Mouse (Mus musculus) lung, adult 18-20 months (tissue): ENCODE measurements around the gene Lenep.

Experiments used
- DNase-seq, 2 experiments: peaks; one replicate each; pipeline ENCODE4 v3.0.0; 2022; ENCODE audit warnings: mixed read lengths in 2 of 2

Gene Lenep

DNA sequence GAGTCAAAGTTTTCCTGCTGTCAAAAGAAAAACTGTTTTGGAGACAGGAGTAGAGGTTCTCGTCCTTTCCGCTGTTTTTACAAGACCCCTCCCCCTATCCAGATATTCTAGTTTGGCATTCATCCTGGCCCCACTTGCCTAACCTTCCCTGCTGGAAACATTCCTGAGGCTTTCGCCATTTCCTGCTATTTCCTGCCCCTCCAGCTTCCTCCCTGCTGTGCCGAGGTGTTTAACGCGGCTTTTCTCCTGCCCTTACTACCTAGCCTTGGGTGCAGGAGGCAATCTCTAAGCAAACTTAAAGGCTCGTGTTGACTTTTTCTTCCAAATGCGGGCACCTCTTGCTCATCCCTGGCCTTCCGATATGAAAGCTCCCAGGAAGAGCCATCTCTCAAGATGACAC, 17.0 kb upstream of the Lenep start:
- DNase-seq = peak; percentile 82 to 89

DNA sequence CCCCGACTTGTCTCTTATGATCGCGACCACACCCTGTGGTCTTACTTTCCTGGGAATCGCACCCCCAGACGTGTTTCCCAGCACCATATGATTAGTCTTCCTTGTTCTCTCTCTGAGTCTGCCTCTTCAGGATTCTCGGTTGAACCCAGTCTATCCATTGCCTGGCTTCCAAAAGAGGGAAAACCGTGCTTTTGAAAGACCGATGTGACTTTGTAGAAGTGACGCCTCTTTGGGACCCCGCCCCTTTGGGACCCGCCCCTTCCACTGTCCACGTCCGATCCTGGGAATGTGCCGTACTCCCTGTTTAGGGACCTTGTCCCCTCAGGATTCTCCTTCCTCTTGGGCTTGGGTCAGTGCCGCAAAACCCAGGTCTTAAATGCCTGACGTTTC, 16.3 kb upstream of the Lenep start:
- DNase-seq = peak; percentile 81 to 90

DNA sequence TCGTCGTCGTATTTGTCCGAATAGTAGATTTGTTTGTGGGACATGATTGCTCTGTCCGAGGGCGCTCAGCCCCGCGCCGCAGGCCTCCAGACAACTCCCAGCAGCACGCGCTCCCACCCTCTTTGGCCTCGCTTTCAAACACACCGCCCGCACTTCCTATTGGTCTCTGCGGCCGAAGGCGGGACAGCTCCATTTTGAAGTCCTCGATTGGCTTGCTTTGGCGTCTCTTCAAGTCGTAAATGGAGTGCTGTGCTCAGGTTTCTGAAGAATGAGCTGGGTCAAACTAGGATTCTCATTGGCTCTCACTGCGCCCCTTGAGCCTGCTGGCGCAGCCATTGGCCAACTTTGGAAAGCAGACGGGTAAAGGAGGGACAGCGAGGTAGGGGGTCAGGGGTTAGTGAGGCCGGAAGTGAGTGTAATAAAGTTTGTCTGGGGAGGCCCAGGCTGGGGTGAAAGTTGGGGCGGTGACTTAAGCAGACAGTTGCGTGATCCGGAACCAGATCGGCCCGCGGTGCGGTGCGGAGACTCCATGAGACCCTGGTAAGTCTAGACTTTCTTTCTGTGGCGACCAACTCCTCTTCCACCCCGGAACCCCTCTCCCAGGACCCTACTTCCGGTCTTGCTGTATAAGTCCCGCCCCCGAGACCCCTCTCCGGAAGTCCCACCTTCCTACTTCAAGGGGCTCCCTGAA, 15.7 kb upstream of the Lenep start, which contains the start of the genes Cks1b and Shc1:
Cks1b (minus strand) TSS at position 214 of the 691 bp plus-strand sequence.
Shc1 (plus strand) TSS at position 274 of the 691 bp plus-strand sequence.
- DNase-seq = peak; percentile 98

DNA sequence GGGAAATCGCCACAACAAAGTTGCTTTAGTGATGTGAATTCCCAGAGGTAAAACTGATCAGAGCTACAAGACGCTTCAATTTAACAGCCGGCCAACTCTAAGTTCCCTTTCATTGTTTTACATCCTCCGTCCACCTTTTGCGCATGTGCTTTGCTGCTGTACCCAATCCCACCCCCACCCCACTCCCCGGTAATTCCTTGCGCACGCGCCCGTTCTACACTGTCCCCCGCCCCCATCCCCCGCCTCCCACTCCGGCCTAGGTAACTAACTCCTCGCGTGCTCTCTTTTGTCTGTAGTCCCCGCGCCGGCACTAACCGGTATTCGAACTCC, 15.2 kb upstream of the Lenep start:
- DNase-seq = no peak

DNA sequence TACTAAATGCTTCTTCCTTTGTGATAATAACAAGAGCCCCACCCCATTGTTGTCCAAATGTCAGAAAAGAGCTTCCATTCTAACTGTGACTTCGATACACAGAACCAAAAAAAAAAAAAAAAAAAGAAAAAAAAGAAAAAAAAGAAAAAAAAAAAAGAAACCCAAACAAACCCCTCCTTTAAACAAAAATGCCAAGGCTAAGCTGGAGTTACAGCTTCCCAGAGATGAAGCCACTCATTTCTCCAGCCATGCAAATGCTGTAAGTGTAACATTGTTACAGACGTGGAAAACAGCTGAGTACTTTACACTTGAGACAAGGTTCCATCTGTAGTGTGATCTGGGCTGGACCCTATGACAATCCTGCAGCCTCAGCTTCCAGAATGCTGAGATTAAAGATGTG, 14.5 kb upstream of the Lenep start:
- no peak for DNase-seq

DNA sequence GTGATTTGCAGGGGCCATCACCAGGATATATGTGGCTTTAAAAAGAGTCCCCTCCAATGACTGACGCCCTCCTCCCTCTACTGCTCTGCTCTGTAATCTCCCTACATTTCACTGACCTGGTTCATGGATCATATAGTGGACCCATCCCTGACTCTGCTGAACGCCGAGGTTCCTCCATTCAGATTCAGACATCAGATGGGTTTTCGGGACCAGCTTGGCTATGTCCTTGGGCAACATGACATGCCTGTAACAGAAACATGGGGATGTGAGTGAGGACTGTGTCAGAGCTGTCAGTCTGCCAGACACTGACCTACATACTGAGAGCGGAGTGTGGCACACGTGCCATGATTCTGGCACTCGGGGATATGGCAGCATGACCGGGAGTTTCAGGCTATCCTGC, 13.6 kb upstream of the Lenep start:
- DNase-seq = no peak

DNA sequence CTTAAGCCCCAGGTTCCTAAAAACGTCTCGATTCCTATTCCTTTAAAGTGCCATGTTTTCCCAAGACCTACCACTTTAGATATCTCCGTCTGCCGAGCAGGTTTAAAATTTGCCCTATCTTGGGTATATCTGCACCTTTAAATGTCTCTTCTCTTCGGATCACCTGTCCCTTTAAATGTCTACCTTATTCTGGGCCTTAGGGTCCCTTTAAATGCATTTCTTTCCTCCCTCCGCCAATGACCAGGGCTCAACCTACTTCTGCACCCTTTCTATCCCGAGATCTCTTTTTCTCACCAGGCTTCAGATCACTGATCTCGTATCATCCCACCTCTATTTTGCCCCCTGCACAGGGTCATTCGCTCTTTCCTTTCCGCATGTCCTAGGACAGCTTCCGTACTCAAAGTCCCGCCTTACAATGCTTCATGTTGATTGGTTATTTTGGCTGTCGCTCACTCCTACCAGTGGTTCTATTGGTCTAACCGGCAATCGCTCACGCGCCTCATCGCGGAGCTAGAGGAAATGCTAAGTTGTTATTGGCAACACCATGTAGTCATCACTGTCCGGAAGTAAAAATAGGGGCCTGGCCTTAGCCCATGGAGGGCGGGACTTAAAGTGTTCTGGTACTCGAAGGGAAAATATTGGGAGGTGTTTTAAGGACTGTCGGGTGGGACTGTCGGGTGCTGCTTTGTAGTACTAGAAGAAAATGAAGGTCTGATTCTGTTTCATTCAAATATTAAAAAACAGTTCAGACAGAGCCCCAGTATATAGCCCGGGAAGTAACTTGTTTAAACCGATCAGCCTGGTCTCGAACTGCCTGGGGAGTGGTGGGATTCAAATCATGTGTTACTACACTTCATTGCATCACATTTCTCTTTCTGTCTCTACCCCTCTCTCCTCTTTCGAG, 9.1 kb upstream of the Lenep start, which contains the start of gene Flad1:
Flad1 (minus strand) TSS at position 381 of the 904 bp plus-strand sequence.
- peak; percentile 99 for DNase-seq

DNA sequence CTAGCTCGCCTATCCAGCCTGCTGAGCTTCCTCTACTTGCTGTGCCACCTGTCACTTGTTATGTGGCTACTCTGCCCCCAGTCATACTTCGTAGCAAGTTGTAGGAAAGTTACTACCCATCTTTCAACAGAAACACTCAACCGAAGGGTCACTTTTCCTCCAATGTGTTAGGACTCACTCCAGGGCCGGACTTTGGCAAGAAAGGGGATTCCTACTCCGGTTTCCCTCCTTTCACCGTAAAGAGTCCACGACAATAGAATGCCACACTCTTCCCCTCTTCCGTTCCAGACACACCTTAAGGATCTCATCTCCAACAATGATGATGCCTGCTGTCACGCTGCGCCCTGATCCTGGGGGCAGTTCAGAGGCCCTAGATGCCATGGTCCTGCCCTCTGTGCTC, 8.3 kb upstream of the Lenep start:
- no peak for DNase-seq

DNA sequence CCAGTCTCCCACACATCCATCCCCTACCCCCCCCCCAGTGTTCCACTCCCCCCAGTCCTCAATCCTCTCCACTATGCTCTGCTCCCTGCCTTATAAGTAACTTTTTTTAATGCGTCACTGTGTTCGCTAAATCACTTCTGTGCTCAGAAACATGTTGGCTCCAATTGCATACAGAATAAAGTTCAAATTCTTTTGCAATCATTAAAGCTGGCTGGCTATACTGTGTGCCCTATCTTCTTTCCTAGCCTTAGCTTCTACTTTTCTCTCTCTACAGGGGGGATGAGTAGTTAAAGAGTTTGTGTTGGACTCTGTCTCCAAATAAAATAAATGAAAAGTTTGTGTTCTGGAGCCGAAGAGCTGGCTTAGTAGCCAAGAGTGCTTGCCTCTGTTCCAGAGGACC, 7.1 kb upstream of the Lenep start:
- no peak for DNase-seq

DNA sequence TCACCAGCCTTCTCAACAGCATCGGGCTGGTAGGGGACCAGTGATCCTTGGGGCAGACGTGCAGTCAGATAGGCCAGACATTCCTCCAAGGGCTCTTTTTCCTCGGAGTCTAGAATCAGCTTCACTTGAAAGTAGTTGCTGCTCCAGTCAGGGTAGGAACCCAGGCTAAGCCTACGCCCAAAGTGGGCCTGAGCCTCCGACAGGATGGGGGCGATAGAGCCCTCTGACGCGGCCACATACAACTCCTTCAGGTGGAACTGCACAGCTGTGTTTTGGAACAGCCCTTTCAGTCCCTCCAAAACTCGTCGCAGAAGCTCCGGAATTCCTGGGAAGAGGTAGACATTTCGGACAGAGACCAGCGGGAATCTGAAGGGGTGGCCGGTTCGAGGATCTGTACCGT, 5.9 kb upstream of the Lenep start:
- DNase-seq = no peak

DNA sequence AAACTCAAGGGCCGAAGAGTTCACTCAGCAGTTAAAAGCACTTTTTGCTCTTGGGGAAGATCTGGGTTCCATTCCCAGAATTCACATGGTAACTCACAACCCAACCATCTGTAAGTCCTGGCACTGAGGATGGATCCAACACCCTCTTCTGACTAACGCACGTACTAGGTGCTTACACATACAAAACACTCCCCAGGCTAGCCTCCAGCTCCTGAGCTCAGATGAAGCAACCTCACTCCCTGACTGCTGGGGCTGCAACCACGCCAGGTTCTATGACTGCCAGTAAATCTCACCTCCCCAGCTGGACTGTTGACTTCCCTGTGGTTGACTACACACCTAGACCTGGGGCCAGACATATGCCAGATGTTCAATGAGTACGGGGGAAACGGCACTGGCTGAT, 4.3 kb upstream of the Lenep start:
- no peak for DNase-seq

DNA sequence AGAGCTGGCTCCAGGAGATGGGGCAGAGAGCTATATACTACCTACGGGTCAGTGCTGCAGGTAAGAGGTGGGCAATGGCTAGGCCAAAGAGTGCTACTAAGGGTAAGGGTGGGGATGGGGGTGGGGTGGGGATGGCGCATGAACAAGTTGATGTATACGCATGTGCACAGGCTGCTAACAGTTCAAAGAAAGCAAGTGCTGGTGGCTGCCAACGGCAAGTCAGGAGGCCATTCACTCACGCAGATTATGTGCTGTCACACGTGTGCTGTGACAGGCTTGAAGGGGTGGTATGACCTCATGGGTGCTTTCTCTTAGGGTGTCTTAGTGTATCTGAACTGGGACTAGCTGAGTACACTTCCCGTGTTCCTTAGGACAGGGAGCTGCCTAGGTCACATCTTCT, 1.3 kb downstream of the Lenep start:
- no peak for DNase-seq

DNA sequence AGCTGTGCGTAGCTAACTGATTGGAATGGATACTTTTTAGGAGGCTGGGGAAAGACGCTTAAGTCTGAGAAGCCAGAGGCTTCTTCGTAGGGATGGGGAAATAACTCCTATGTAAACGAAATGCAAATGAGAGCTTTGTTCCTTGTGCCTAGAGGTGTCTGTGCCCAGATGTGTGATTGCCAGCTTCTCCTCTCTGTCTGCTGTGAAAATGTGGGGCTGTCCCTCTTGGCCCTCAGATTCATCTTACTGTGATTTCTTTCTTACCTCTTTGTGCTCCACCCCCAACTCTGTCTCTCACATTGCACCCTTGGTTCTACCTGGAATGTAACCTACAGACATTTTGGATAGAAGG, 6.0 kb downstream of the Lenep start:
- no peak for DNase-seq

DNA sequence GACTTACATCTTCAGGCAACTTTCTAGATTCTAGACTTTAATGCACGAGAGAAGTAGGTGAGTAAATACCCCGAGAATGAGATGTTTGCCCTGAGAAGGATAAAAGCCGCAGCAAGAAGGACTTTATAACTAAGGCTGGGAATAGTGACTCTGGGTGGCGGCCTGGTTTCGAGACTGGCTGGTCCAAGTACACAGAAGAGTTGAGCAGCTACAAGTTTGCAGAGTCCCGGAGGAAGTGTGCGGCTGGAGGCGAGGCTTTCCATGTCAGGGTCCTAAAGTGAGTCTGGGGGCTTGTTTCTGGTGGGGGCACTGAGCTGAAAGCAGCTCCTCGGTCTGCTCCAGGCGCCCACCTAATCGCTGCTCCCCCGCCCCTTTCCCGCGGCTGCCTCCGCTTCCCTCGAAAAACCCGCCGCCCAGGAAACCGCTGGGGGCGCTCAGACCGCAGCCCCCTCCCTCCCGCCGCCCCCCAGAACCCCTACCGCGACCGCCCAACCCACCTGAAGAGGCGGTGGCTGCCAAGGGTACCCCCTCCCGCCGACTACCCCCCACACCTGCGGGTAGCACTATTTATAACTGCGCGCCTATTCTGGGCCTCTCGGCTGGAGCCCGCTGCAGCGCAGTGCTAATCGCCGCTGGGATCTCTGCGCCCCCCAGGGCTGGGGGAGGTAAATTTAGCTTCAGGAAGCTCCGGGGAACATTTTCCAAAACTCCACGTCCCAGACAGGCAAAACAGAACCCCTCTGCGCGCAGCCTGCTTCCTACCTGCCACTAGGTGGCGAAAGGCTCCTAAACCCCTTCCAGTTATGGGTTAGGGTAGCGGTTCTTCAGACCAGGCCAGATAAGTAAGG, 6.6 kb downstream of the Lenep start:
- DNase-seq = peak; percentile 74 to 77

DNA sequence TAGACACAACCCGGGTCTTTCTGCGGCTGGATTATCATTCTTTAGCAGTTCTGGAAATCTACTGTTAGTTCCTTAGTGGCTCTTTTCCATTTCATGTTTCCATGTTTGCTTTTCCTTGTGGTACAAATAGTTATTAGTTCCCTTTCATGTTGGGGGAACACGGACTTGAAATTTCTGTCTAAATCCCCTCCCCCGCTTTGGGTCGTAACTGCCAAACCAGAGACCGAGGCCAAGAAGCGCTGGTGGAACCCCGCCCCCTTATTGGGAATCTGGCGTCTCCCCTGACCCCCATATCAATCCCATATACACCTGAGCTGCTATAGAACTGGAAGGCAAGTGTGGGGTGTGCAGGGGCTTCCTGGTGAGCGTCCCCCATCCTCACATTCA, 7.2 kb downstream of the Lenep start:
- DNase-seq = no peak

DNA sequence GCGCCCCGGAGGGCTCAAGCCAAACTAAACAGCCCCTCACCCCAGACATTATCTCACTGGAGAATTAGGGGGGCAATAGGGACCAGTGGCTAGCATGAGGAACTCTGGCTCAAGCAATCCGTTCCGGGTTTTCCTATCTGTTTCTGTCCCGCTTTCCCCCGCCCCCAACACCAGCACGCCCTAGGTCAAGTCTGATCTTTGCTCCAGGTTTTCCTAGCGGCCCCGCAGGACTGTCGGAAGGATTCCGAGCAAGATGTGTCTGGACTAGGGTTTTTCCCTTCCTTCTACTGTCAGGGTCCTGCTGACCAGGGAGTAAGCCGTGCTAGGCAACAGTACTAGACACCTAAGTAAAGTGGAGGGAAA, 7.7 kb downstream of the Lenep start:
- peak; percentile 89 to 90 for DNase-seq

DNA sequence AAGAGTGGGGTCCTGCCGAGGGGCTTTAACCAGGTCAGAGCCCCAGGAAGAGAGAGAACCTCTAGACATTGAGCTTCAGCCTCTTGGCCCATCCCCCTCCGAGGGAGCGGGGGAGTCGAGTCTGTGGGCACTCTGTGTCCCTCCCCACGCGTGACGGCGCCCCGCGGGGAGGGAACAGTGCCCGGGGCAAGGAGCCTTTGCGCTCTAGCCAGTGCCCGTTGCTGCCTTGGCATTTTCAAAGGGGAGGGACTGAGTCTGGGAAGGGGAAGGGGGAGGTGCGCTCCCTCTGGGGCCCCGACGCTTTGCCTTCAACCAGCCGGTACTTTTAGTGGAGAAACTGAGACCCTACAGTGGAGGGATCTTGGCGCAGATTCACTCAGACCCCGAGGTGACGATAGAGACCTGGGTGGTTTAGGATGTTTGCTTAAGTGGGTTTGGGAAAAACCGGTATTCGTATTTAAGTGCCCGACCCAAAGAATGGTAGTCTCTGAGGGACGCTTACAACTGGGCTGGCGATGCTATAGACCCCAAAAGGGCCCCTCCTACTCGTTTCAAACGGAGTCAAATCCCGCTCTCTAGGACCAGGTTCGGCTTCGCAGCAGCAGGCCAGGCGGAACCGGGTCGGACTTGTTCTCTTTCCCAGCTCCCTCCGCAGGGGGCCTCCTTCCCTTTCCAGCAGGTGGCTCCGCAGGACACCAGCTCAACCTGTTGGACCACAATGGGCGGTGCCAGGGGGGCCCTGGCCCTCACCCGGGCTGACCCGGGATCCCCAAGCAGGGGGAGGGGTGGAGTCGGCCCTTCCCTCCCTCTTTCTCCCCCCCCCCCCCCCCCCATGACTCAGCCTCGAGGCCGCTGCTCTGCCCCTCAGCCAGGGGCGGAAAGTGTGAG, 8.3 kb downstream of the Lenep start, which contains the start of gene Zbtb7b:
Zbtb7b (minus strand) TSS at position 771 of the 888 bp plus-strand sequence.
- peak; percentile 90 to 94 for DNase-seq

DNA sequence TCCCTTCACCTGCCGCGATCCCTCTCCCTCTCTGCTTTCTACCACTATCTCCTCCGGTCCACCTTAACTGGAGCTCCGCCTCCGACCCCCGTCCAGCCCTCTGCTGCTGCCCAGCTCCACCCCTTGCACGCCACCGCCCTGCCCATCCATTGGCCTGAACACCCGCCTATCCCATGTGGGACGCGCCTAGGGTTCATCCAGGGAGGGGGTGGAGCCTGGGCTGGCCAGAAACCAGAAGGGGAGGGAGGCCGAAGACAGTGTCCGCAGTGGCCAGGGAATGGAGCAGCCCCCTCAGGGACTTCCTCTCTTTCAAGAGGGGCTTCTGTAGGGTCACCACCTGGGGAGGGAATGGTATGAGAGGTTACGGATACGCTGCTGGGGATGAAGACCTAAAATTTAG, 9.0 kb downstream of the Lenep start:
- peak; percentile 99 to 100 for DNase-seq

DNA sequence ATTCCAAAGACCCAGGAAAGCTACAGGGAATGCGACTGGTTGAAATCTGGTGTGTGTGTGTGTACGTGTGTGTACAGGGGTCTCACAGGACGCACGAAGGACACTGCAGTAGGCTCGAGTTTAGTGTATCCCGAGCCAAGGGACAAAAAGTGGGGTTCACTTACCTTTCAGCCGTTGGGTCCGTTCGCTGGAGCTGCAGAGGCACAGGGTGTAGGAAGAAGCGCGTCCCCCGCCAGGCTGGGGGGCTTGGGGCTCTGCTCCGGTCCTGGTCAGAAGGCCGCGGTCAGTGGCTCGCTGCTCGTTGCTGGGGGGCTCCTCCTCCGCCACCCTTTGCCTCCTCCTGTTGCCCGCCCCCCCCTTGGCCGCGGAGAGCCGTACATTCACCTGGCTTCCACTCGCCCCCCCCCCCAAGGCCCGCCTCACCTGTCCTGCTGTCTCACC, 9.7 kb downstream of the Lenep start:
- DNase-seq = peak; percentile 59 to 64

DNA sequence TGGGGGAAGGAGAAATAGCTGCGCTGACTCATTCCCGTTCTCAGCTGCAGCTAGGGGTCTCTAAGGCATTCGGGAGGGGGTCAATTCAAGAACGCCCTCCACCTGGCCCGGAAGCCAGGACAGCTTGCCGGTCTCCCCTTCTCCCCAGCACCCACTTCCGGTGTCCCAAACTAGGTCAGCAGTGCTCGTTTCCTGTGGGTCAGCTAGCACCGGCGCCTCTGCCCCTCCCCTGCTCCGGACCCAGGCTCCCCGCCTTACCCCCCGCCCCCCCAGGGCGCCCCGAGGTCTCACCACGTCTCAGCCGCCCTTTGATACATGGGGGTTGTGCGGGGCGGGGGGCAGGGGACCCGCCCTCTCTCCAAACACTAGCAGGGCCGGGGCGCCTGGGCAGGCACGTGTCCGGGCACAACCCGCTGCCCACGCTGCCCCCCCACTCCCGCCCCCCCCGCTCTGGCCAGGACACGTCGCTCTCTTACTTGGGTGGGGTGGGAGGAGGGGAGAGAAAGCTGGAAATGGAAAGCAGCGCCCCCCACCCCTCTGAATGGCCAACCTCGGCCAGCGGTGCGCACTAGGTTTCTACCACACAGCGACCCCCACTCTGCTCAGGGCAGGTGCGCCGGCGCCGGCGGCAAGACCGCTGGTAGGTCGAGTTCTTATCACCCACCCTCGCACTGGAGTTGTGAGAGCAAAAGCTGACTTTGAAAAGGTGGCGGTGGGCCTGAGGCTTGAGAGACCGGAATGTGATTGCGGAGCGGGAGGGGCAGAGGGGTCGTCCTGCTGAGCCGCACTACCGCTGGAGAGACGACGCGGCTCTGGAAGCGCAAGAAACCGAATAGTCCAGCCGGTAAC, 10.7 kb downstream of the Lenep start:
- peak; percentile 70 to 80 for DNase-seq
